Mouse (Mus musculus) liver, adult 2 months (tissue): ENCODE measurements around the gene Mapk8ip2.

Source experiments
- CTCF ChIP-seq: fragments of 200-500 bp; IDR thresholded peaks from 2 replicates; pipeline ENCODE4 v1.5.1; 2011; ENCODE audit warnings: low read depth, low read length, control low read depth
- POLR2A ChIP-seq: fragments of 200-500 bp; IDR thresholded peaks from 2 replicates; pipeline ENCODE4 v1.6.1; 2011; ENCODE audit warnings: low read length, control low read depth; ENCODE audit not compliant: insufficient read depth; ENCODE audit errors: extremely low read depth

GRCm38 (mm10) chr15:89501321-89501720, 47.6 kb downstream of the Mapk8ip2 start:
- TF ChIP-seq CTCF (no peak), POLR2A (no peak)
